Mouse (Mus musculus) forebrain, embryonic 12.5 days (tissue): ENCODE data around the gene Wdsub1. TPM values are rescaled to one million over a fixed set of nuclear protein-coding genes. Genes with fewer than 3 reads are reported as not detected.

Experiments used
- ATAC-seq: fragments of 200-750 bp; cut with Nextera tagmentation; 2 replicates; pipeline ENCODE4 v1.8.0; 2017; ENCODE audit warnings: moderate TSS enrichment; ENCODE audit not compliant: low FRiP score
- H3K27ac ChIP-seq: fragments of 300-500 bp; sonication (generic); 2 replicates; pipeline ENCODE4 v1.5.1; 2016; ENCODE audit warnings: mild to moderate bottlenecking
- H3K27me3 ChIP-seq: fragments of 300-500 bp; sonication (generic); 2 replicates; pipeline ENCODE4 v1.6.1; 2016; ENCODE audit warnings: mild to moderate bottlenecking
- H3K36me3 ChIP-seq: fragments of 300-500 bp; sonication (generic); replicated peaks from 2 replicates; pipeline ENCODE4 v1.6.1; 2016; ENCODE audit warnings: mild to moderate bottlenecking
- H3K4me1 ChIP-seq: fragments of 300-500 bp; sonication (generic); 2 replicates; pipeline ENCODE4 v1.6.1; 2016
- H3K4me2 ChIP-seq: fragments of 300-500 bp; sonication (generic); 2 replicates; pipeline ENCODE4 v1.6.1; 2016; ENCODE audit warnings: mild to moderate bottlenecking, moderate library complexity
- H3K4me3 ChIP-seq: fragments of 300-500 bp; sonication (generic); replicated peaks from 2 replicates; pipeline ENCODE4 v1.5.1; 2016; ENCODE audit warnings: mild to moderate bottlenecking
- H3K9ac ChIP-seq: fragments of 300-500 bp; sonication (generic); 2 replicates; pipeline ENCODE4 v1.6.1; 2016; ENCODE audit warnings: mild to moderate bottlenecking
- H3K9me3 ChIP-seq: fragments of 300-500 bp; sonication (generic); 2 replicates; pipeline ENCODE4 v1.6.1; 2016
- WGBS: fragments of 180-500 bp; shearing (Covaris S2); methylation state at CpG from one replicate; pipeline ENCODE4 v1.1.7; 2016; 5-methylcytosine and 5-hydroxymethylcytosine counted together
- polyA plus RNA-seq: library from polyadenylated mRNA; unstranded; fragments of >200 nt; fragmentation: Nextera tagmentation; extraction: Ambion mirVana; gene quantifications from 2 replicates; pipeline ENCODE4 v1.2.1, GENCODE M21; 2016

Gene Wdsub1
- polyA plus RNA-seq, 1 experiment from 2014 or later: 17.0 TPM

DNA sequence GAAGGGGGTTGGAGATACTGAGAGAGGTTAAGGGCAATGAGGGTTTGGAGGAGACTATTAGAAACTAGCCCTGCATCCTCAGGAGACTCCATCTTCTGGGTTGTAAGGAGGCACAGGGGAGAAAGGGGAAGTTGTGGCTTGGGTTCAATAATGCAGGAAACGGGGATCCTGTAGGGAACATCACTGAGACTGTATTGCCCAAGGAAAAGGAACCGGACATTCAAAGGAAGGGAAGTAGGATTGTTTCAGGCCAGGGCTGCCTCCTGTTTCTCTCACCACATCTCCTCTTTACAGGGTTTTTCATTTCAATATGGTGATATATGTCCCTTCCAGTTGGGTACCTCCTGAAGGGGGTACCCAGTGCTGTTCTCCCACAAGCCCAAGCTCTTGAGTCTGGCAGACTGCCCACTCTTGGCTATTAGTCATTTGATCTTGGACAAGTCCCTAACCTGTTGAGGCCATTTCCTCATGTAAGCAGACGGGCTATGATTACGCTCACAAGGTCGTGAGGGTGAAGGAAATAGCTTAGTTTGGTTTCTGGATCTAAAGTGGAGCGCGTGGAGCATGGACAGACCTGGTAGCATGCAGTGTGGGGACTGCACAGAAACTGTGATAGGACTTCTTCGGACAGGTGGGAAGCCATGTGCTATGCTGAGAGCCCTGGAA lies 79.5 kb downstream of the Wdsub1 start:
- Histone ChIP-seq H3K36me3 (peaks cover 21% of the 10 kb centered on the region), H3K4me1 (peaks cover 16% of the 10 kb centered on the region), H3K4me2 (no peak overlapping the region), H3K9ac (no peak overlapping the region), H3K27me3 (no peaks in the 10 kb centered on the region), H3K9me3 (no peaks in the 10 kb centered on the region), H3K4me3 (no peak overlapping the region), H3K27ac (no peak overlapping the region)
- WGBS: 92% methylated on average over 8 of the region's 8 CpGs
- no peak for ATAC-seq
